Mouse (Mus musculus) cerebellum, postnatal 14 days (tissue): Measurements from ENCODE around the gene Edrf1.
A peak's percentile ranks its signal among the peaks of the same experiment; 100 is the strongest.
"Not testable (repeated sequence)": the region's sequence is repeated elsewhere in the genome, so short reads cannot be mapped to it uniquely, and the experiment has no call there.

Experiments
- DNase-seq, 2 experiments: peaks; one replicate each; pipeline ENCODE4 v3.0.0; 2021; ENCODE audit warnings: mixed read lengths in 2 of 2

Edrf1 gene

DNA sequence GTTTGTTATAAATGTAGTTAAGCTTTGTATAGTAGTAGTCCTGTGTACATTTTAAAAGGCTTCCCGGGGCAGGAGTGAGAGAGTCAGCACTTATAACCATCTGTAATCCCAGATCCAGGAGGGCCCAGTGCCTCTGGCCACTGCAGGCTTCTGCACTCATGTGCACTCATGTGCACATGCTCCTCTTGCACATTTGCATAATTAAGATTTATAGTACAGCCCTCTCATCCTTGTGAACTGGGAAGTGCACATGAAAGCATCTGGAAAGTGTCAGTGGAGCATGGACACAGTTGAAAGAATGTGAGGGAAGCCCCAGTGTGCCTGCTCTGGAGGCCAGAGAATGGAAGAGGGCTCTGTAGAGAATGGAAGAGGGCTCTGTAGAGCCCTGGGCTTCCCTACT, 25.1 kb downstream of the Edrf1 start:
- no peak for DNase-seq

DNA sequence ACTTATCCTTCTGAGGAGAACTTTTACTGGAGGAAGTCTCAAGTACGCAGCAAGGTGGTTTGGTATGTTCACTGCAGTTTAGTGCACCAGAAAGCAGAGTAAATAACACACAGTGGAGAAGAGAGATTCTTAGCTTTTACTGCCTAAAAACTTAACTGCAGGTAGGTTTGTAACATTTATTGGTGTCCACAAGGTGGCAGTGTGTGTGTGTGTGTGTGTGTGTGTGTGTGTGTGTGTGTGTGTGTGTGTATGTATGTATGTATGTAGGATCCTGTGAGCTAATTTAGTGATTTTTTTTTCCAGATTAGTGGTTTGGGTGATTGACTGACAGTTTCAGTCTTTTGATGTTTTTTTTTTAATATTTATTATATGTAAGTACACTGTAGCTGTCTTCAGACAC, 31.7 kb downstream of the Edrf1 start:
- peak; percentile 40 to 58 for DNase-seq

DNA sequence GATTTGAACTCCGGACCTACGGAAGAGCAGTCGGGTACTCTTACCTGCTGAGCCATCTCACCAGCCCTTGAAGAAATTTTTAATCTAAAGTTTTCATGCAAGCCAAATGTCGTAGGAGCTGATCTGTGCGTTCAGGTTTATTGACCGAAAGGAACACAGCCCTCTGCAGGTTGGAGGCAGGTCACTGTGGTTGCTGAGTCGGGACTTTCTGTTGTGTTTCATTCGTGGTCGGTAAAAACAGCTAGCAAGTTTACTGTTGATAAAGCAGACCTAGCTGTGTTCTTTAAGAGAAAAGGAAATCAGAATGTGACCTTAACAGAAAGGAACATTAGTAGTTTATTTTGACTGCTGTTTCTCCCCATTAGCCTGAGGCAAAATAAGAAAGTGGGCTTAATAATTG, 32.6 kb downstream of the Edrf1 start:
- DNase-seq, result no peak

DNA sequence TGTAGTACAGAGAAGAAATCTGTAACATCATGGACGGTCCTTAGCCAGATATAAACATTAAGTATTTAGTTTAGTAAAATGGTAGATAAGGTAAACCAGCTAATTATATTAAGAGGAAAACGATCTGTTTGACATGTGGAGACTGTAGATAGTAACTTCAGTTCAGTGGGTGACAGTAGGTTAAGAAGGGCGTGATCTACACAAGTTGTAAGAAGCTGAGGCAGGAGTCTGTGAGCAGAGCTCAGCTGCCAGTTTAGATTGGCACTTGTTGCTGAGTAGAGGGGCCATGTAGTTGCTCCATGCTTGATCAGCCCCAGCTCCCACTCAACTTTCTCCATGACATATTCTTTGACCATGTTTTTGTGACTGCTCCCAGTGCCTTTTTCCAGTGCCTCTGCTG, 33.5 kb downstream of the Edrf1 start:
- DNase-seq, result no peak

DNA sequence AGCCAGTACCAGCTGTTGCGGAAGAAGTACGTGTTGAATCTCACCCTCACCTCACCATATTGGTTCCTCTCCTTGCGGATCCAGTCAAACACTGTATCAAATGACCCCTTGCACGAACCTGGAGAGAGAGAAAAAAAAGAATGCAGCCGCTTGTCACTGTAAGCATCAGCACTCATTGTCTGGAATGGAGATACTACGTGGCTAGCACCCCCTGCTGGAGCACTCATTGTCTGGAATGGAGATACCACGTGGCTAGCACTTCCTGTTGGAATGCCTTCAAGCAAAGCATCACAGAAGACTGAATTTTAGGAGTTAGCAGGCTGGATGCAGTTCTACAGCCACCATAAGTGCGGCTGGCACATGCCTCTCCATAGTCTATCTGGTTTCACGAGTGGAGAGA, 38.7 kb downstream of the Edrf1 start:
- no peak for DNase-seq

DNA sequence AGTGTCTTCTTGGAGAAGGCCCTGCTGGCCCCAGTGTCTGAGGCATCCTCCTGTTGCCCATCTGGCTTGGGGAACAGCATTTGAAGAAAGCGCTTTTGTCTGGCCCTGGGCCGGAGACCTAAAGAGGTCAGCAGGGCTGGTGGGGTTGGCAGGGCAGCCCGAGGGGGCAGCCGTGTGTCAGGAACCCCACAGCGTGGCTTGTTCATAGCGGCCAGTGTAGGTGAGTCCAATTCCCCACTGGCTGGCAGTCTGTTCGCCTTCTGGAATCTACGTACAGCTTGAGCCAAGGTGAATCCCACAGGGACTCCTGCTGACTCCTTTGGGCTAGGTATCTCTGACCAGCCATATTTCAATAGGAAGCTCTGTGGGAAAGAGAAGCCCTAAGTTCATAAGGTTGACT, 41.4 kb downstream of the Edrf1 start:
- peak; percentile 71 to 80 for DNase-seq

DNA sequence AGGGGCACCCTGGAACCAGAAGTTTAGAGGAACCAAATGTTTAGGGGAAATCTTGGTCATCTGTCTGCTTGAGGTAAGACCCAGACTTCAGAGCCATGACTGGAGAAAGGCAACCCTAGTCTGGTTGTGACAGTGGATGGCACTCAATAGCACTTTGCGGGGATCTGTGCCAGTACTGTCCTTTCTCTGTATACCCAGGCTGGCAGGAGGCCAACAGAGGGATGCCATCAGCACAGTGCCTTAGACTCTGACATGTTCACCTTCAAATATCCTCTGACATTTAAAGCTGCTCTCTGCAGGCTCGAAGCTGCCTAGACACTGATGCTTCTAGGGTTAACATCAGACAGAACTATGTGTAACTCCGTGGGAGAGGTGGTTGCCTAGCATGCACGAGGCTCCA, 42.1 kb downstream of the Edrf1 start:
- peak; percentile 68 to 77 for DNase-seq

DNA sequence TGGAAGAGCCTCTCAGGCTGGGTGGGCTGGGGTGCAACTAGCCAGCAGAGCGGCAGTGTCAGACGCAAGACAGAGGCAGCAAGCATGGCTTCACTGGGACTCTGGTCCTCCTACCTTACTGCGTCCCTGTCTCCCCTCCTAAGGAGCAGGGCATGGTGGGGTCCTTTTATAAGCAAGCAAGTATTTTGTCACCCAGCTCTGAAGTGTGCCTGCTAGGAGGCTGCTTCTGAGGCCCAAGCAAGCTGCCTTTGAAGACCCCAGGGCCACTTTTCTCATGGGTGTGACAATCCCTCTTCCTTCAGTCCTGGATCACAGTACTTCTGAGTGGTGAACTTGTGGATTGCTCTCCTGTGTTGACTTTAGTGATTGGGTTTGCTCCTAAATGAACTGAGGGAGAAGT, 42.6 kb downstream of the Edrf1 start, which contains the start of gene Mmp21:
Gene Mmp21, minus strand, starts transcription at position 101 of the 400 bp plus-strand sequence.
- no peak for DNase-seq

DNA sequence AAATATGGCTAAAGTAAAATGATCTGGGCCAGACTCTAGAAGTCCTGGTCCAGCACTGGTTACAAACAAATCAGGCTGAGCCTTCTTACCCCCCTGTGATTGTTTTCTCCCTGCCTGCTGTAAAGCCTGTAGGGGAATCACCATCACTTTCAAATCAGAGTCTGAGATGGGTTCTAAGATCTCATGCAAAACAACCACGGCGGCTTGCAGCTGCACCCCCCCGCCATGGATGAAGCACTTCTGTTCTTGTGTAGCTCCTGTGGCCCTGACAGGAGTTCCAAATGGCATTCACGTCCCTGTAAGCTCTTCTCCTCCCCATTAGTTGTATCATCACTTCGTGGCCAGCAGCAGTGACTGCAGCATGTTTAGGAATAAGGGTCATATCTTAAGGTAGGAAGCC, 46.3 kb downstream of the Edrf1 start:
- DNase-seq, result no peak

DNA sequence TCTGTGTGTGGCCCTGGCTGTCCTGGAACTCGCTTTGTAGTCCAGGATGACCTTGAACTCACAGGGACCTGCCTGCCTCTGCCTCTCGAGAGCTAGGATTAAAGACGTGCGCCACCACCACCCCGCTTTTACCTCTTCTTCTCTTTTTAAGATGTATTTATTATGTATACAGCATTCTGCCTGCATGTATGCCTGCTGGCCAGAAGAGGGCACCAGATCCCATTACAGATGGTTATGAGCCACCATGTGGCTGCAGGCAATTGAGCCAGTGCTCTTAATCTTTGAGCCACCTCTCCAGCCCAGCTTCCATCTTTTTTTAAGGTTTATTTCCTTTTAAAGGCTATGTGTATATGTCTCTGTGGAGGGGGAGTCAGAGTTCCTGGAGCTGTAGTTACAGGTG, 46.8 kb downstream of the Edrf1 start:
- DNase-seq, result no peak

DNA sequence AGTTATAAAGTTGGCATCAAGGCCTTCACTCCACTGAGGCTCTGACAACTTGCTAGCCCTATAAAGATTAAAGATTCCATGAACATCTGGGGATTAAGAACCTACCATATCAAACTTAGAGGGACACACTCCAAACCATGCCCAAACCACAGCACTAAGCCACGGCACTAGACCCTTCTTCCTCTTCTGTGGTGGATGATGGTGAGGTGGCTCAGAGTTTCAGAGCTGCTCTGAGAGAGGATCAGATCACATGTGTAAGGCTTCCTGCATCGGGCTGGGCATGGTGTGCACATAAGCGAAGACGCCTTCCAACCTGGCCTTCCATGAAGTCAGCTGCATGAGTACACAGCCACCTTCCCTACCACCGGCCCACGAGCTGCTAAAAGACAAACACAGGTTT, 47.4 kb downstream of the Edrf1 start:
- no peak for DNase-seq

DNA sequence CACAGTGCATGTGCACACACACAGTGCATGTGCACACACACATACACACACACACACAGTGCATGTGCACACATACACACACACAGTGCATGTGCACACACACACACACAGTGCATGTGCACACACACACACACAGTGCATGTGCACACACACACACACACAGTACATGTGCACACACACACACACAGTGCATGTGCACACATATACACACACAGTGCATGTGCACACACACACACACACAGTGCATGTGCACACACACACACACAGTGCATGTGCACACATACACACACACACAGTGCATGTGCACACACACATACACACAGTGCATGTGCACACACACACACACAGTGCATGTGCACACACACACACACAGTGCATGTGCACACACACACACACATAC, 48.3 kb downstream of the Edrf1 start:
- not testable (repeated sequence) for DNase-seq

DNA sequence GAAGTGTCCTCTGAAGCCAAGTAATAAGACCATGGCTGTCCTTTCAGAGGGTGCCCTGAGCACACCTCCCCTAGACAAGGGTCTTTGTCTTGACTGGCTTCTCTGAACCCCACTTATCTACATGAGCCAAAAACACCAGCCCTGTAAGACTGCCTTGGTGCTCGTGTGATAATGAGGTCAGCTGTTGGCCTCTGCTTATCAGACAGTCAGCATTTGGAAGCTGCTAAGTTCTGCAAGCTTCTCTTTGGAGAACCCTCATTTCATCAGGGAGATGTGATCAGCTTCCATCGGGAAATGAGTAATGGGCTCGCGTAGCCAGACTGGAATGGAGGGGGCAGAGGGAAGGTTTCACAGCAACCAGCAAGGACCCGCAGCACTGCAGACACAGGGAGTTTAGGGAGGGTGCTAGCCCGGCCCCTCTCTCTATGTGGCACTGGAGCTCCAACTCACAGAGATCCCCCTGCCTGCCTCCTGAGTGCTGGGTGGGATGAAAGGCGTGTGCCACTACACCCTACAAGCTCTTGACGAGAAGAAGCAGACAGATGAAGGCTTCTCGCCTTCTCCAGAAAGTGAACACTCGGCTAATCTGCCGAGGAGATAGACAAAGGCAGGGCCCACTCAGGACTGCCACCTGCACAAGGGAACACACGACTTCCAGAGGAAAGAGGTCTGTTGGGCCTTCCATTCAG, 60.8 kb downstream of the Edrf1 start:
- no peak for DNase-seq

DNA sequence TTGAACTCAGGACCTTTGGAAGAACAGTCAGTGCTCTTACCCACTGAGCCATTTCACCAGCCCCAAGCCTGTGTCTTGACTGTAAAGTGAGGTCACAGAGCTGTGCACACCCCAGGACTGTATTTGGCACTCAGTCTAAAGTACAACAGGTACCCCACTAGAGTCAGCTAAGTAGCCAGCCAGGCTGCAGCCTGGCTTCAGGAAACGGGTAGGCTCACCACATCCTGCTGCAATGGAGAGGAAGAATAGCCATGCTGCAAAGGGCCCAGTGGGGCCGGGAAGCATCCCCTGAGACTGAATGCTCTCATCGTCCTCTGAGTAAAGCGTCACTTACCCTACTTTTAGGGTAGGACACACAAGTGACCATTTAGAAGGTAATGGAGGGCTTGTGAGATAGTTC, 62.5 kb downstream of the Edrf1 start:
- DNase-seq, result no peak

DNA sequence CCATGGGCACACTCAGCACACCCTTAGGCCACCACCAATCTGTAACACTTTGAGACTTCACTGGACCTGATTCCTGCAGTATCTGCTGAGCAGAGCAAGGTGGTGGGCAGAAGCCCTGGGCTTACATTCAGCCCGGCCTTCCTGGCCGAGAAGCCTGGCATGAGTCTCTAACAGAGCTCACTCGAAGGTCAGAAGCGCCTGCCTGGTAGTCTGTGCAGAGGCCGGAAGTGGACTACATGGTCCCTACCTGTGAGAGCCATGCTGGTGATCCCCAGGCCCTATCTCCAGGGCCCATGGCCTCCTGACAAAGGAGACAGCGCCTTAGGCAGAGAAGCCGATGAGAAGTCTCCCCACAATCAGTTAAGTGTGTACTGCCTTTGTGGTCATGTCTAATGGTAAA, 64.0 kb downstream of the Edrf1 start:
- no peak for DNase-seq

DNA sequence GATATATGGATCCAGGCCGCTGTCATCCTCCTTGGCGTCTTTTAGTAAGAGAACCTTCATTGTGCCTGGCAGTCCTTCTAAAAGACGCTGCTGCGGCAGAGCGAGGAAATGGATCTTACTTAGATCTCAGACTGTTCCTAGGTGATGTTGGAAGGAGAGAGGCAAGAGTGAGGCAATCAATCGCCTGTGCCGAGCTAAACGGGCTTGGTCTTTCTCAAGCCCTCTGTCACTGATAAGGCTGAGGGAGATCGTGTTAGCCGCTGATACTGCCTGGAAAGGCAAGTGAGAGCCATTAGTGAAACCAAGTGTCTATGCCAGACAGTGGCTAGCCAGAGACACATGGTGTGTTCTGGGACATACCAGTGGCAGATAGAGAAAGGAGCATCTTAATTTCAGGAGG, 65.0 kb downstream of the Edrf1 start:
- DNase-seq, result no peak

DNA sequence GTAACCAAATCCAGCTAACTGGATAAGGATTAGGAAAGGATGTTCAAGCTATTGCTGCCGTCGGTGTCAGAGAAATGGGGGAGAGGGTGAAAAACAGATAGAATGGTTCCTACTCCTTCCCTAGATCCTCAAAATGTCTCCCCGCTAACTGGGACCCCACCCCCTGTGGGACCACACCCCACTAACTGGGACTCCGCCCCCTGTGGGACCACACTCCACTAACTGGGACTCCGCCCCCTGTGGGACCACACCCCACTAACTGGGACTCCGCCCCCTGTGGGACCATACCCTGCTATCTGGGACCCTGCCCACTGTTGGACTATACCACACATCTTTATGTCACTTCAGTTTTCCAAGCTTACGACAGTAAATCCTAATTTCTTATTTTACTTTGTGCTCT, 66.6 kb downstream of the Edrf1 start:
- no peak for DNase-seq

DNA sequence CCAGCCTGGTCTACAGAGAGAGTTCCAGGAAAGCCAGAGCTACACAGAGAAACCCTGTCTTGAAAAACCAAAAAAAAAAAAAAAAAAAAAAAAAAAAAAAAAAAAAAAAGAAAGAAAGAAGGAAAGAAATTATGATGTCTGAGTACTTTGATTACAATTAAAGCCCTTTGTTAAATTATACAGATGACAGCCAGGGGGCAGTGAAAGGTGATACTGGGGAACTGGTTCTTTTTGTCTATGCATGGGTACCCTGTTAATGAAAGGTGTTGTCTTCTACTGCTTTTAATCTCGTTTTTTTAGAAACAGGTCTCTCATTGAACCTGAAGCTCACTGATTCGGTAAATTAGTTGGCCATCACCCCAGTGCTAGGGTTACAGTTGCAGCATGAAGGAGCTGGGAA, 70.0 kb downstream of the Edrf1 start:
- peak; percentile 64 to 66 for DNase-seq

DNA sequence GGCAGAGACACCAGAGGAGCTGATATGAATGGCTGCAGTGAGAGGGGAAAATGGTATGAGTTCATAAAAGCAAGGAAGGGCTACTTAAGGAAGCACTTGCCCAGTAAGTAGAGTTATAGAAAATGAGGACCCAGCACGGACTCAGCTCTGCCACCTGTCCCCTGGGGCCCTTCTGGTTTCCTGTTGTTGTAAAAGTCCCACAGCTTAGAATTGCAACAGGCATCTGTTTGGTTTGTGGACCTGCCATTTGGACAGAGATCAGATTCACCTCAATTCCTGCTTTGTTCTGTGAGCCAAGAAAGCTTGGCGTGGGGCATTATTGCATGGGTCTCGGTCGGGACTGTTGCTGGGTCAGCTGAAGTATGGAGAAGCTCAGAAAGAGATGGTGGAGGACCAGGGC, 78.0 kb downstream of the Edrf1 start:
- no peak for DNase-seq

DNA sequence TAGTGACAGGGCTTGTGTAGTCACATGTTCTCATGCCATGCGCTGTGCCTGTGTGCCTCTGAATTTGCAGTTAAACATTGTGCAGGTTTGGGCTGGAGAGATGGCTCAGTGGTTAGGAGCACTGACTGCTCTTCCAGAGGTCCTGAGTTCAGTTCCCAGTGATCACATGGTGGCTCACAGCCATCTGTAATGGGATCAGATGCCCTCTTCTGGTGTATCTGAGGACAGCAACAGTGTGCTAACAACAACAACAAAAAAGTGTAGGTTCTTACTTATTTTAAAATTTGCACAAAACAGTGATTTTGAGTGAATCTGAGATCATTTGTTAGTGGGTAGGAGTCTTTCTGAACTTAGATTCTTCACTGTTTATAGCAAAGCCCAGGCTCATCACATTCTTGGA, 81.2 kb downstream of the Edrf1 start:
- no peak for DNase-seq

DNA sequence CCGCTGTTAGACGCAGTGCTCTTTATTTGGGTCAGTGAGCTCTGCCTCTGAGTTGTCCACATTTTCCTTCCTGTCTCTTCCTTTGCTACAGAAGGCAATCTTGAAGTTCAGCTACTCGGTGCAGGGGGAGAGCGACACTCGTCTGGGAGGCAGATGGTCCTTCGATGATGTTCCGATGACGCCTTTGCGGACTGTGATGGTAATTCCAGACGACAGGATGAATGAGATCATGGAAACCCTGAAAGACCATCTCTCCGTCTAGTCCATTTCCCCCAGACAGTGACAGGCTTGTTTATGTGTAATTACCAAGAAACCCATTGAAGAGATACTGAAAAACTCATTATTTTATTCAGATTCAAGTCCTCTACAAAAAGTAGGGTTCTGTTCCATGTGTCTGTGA, 83.3 kb downstream of the Edrf1 start:
- no peak for DNase-seq
